Mouse (Mus musculus): ENCODE results near the gene Upf2.

Gene Upf2

GRCm38 (mm10) chr2:5950766-5951595 is at the start of gene Upf2:
Gene Upf2, plus strand, starts transcription at chr2:5951469.
- in situ Hi-C loops (cut with MboI; ENCODE audit: low sequenced_read_pairs), result no loop called here

GRCm38 (mm10) chr2:5906092-5906491 is 45.2 kb upstream of the Upf2 start:
- in situ Hi-C loops (cut with MboI; ENCODE audit: low sequenced_read_pairs), result no loop called here

- in situ Hi-C loops (cut with MboI; ENCODE audit: low sequenced_read_pairs), result no loop called here
These were observed 44.6 kb upstream of the Upf2 start for GRCm38 (mm10) chr2:5906625-5907024.

GRCm38 (mm10) chr2:5911282-5911965 is 39.8 kb upstream of the Upf2 start:
- in situ Hi-C loops (cut with MboI; ENCODE audit: low sequenced_read_pairs), result no loop called here

GRCm38 (mm10) chr2:5922823-5923222 is 28.4 kb upstream of the Upf2 start:
- in situ Hi-C loops (cut with MboI; ENCODE audit: low sequenced_read_pairs), result no loop called here

- in situ Hi-C loops (cut with MboI; ENCODE audit: low sequenced_read_pairs), result no loop called here
These were observed 27.5 kb upstream of the Upf2 start for GRCm38 (mm10) chr2:5923786-5924185.

DNA sequence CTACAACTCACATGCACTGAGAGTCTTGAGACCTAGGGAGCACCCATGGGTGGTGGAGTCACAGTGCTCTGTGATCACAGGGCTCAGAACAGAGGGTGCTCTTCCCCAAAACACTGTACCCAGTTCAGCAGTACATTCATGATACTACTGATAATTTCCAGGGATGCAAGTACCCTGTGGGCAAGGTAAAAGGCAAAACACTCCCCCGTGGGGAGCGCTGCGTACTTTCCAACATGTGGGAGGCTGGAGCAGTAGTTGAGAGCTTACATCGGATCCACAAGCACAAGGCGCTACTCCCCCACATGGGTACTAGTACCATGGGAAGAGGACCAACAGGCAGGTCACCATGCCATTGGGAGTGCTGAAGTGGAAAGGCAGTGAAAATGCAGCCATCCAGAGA is 23.8 kb upstream of the Upf2 start:
- in situ Hi-C loops (cut with MboI; ENCODE audit: low sequenced_read_pairs), result no loop called here

- in situ Hi-C loops (cut with MboI; ENCODE audit: low sequenced_read_pairs), result no loop called here
These were observed 21.5 kb upstream of the Upf2 start for GRCm38 (mm10) chr2:5929793-5930192.

- in situ Hi-C loops (cut with MboI; ENCODE audit: low sequenced_read_pairs), result no loop called here
These were observed 20.8 kb upstream of the Upf2 start for GRCm38 (mm10) chr2:5930291-5931054.

DNA sequence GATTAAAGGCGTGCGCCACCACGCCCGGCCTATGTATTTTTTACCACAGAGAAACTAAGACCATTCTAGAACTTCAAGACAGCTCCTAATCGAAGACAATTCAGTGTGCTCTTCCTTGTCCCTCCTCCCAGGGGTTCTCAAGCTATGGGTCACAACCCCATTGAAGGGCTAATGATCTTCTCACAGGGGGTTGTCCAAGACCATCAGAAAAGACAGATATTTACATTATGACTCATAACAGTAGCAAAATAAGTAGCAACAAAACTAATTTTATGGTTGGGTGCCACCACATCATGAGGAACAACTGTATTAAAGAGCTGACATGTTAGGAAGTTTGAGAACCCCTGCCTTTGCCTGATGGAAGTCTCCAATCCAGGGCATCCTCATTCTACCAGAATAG is 19.3 kb upstream of the Upf2 start:
- in situ Hi-C loops (cut with MboI; ENCODE audit: low sequenced_read_pairs), result no loop called here

- in situ Hi-C loops (cut with MboI; ENCODE audit: low sequenced_read_pairs), result no loop called here
These were observed 16.3 kb upstream of the Upf2 start for GRCm38 (mm10) chr2:5934936-5935335.

DNA sequence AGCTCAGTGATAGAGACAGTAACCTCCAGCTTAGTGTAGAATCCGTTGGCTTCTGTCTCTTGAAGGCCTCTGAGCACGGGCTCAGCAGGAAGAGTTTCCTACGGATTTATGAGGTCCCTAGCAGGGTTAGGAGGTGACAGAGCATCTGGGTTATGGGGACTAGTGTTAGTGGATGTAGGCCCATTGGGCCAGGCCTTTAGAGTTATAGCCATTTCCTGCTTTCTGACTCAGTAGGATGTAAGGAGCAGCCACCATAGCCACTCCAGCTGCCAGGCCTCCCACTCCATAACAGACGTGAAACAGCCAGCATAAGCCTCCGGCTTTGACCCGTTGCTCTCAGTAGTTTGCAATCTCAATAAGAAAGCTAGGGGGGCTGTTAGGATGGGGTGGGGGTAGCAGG is 15.2 kb upstream of the Upf2 start:
- in situ Hi-C loops (cut with MboI; ENCODE audit: low sequenced_read_pairs), result no loop called here

- in situ Hi-C loops (cut with MboI; ENCODE audit: low sequenced_read_pairs), result no loop called here
These were observed 14.7 kb upstream of the Upf2 start for GRCm38 (mm10) chr2:5936550-5936949.

- in situ Hi-C loops (cut with MboI; ENCODE audit: low sequenced_read_pairs), result no loop called here
These were observed 11.9 kb upstream of the Upf2 start for GRCm38 (mm10) chr2:5939319-5939718.

GRCm38 (mm10) chr2:5939911-5940310 is 11.4 kb upstream of the Upf2 start:
- in situ Hi-C loops (cut with MboI; ENCODE audit: low sequenced_read_pairs), result no loop called here

DNA sequence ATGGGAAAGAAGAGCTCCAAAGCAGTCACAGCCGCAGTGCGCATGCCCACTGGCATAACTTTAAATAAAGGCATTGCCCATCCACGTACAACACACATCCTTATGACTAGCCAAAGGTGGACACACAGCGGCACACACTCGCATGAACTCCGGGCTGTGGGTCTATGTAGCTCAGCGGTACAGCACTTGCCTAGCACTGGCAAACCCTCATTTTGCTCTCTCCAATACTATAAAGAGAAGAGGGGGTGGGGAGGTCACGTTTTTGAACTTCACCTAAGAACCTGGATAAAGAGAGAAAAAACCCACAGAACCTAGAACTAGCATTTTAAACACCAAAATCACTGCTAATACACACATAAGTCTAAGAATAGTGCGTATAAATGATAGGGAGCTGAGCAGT is 10.3 kb upstream of the Upf2 start:
- in situ Hi-C loops (cut with MboI; ENCODE audit: low sequenced_read_pairs), result no loop called here

GRCm38 (mm10) chr2:5941861-5942415 is 9.3 kb upstream of the Upf2 start:
- in situ Hi-C loops (cut with MboI; ENCODE audit: low sequenced_read_pairs), result no loop called here

GRCm38 (mm10) chr2:5942416-5943032 is 8.7 kb upstream of the Upf2 start, which contains the start of gene Dhtkd1:
Gene Dhtkd1, minus strand, starts transcription at chr2:5942792.
- in situ Hi-C loops (cut with MboI; ENCODE audit: low sequenced_read_pairs), result no loop called here

- in situ Hi-C loops (cut with MboI; ENCODE audit: low sequenced_read_pairs), result no loop called here
These were observed 8.2 kb upstream of the Upf2 start for GRCm38 (mm10) chr2:5943071-5943470.

GRCm38 (mm10) chr2:5945629-5946028 is 5.6 kb upstream of the Upf2 start:
- in situ Hi-C loops (cut with MboI; ENCODE audit: low sequenced_read_pairs), result no loop called here

- in situ Hi-C loops (cut with MboI; ENCODE audit: low sequenced_read_pairs), result no loop called here
These were observed 4.4 kb upstream of the Upf2 start for GRCm38 (mm10) chr2:5946876-5947275.
